Mouse (Mus musculus): Measurements from ENCODE around the gene Mgat5.

Mgat5 gene

GRCm38 (mm10) chr1:127257005-127257404, 52.2 kb downstream of the Mgat5 start:
- DNase-seq (ENCODE audit: inconsistent age in 2 of 2, low spot score in 1 of 2), result peak in 1 of 2 experiments; percentile 46

GRCm38 (mm10) chr1:127259669-127260068, 54.9 kb downstream of the Mgat5 start:
- no peak for DNase-seq (ENCODE audit: inconsistent age in 2 of 2, low spot score in 1 of 2)

- no peak for DNase-seq (ENCODE audit: inconsistent age in 2 of 2, low spot score in 1 of 2)
These were observed 56.2 kb downstream of the Mgat5 start for GRCm38 (mm10) chr1:127260969-127261368.

GRCm38 (mm10) chr1:127262170-127262837, 57.5 kb downstream of the Mgat5 start:
- no peak for DNase-seq (ENCODE audit: inconsistent age in 2 of 2, low spot score in 1 of 2)

- no peak for DNase-seq (ENCODE audit: inconsistent age in 2 of 2, low spot score in 1 of 2)
These were observed 63.2 kb downstream of the Mgat5 start for GRCm38 (mm10) chr1:127267985-127268384.

GRCm38 (mm10) chr1:127269343-127269742, 64.5 kb downstream of the Mgat5 start:
- no peak for DNase-seq (ENCODE audit: inconsistent age in 2 of 2, low spot score in 1 of 2)

GRCm38 (mm10) chr1:127270273-127271020, 65.6 kb downstream of the Mgat5 start:
- peak in 1 of 2 experiments; percentile 34 for DNase-seq (ENCODE audit: inconsistent age in 2 of 2, low spot score in 1 of 2)

- DNase-seq (ENCODE audit: inconsistent age in 2 of 2, low spot score in 1 of 2), result no peak
These were observed 66.3 kb downstream of the Mgat5 start for GRCm38 (mm10) chr1:127271156-127271555.

- no peak for DNase-seq (ENCODE audit: inconsistent age in 2 of 2, low spot score in 1 of 2)
These were observed 68.5 kb downstream of the Mgat5 start for GRCm38 (mm10) chr1:127273363-127273762.

GRCm38 (mm10) chr1:127275572-127276324, 70.9 kb downstream of the Mgat5 start:
- DNase-seq (ENCODE audit: inconsistent age in 2 of 2, low spot score in 1 of 2), result no peak

- DNase-seq (ENCODE audit: inconsistent age in 2 of 2, low spot score in 1 of 2), result no peak
These were observed 73.3 kb downstream of the Mgat5 start for GRCm38 (mm10) chr1:127278067-127278466.

GRCm38 (mm10) chr1:127280256-127280655, 75.4 kb downstream of the Mgat5 start:
- DNase-seq (ENCODE audit: inconsistent age in 2 of 2, low spot score in 1 of 2), result peak in 1 of 2 experiments; percentile 46

- no peak for DNase-seq (ENCODE audit: inconsistent age in 2 of 2, low spot score in 1 of 2)
These were observed 80.2 kb downstream of the Mgat5 start for GRCm38 (mm10) chr1:127284975-127285374.

GRCm38 (mm10) chr1:127287505-127287904, 82.7 kb downstream of the Mgat5 start:
- DNase-seq (ENCODE audit: inconsistent age in 2 of 2, low spot score in 1 of 2), result no peak

- DNase-seq (ENCODE audit: inconsistent age in 2 of 2, low spot score in 1 of 2), result no peak
These were observed 86.1 kb downstream of the Mgat5 start for GRCm38 (mm10) chr1:127290879-127291278.

GRCm38 (mm10) chr1:127291721-127292120, 86.9 kb downstream of the Mgat5 start:
- DNase-seq (ENCODE audit: inconsistent age in 2 of 2, low spot score in 1 of 2), result no peak

GRCm38 (mm10) chr1:127293286-127293685, 88.5 kb downstream of the Mgat5 start:
- DNase-seq (ENCODE audit: inconsistent age in 2 of 2, low spot score in 1 of 2), result no peak

GRCm38 (mm10) chr1:127296815-127297214, 92.0 kb downstream of the Mgat5 start:
- DNase-seq (ENCODE audit: inconsistent age in 2 of 2, low spot score in 1 of 2), result no peak

GRCm38 (mm10) chr1:127299774-127300173, 95.0 kb downstream of the Mgat5 start:
- DNase-seq (ENCODE audit: inconsistent age in 2 of 2, low spot score in 1 of 2), result no peak

GRCm38 (mm10) chr1:127301038-127301437, 96.2 kb downstream of the Mgat5 start:
- no peak for DNase-seq (ENCODE audit: inconsistent age in 2 of 2, low spot score in 1 of 2)

- no peak for DNase-seq (ENCODE audit: inconsistent age in 2 of 2, low spot score in 1 of 2)
These were observed 97.8 kb downstream of the Mgat5 start for GRCm38 (mm10) chr1:127302620-127303019.

- no peak for DNase-seq (ENCODE audit: inconsistent age in 2 of 2, low spot score in 1 of 2)
These were observed 99.0 kb downstream of the Mgat5 start for GRCm38 (mm10) chr1:127303791-127304190.
